Mouse (Mus musculus): Measurements from ENCODE around the gene Rrp12.
"Not testable (repeated sequence)": the region's sequence is repeated elsewhere in the genome, so short reads cannot be mapped to it uniquely, and the experiment has no call there.

Rrp12 gene

DNA sequence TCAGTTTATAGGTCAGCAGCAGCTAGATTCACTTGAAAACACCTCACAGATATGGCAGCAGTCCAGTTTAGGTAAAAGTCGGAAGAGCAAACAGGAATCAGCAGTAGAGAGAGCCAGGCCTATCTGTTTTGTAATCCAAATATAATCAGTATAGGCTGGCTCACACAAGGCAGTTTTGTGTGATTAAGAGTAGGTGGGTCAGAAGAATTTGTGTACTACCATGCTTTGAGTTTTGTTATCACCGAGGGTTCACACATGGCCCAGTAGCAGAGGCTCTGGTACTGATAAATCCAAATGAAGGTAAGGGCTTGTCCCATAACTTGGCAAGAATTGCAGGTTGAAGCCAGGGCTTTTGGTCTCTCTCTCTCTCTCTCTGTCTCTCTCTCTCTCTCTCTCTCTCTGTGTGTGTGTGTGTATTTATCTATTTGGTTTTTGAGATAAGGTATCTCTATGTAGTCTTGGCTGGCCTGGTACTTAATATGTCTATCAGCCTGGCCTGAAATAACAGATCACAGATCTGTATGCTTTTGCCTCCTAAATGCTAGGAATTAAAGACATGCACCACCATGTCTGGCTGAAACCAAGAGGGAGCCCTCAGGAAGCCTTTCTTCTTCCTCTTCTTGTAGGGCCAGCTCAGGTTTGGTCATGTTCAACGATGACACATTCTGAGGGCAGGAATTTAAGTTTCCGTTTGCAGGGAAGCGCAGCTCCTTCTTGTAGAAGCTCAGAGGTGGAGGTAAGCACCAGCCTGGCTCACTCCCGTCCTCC, 10.5 kb upstream of the Rrp12 start:
- no peak for DNase-seq

DNA sequence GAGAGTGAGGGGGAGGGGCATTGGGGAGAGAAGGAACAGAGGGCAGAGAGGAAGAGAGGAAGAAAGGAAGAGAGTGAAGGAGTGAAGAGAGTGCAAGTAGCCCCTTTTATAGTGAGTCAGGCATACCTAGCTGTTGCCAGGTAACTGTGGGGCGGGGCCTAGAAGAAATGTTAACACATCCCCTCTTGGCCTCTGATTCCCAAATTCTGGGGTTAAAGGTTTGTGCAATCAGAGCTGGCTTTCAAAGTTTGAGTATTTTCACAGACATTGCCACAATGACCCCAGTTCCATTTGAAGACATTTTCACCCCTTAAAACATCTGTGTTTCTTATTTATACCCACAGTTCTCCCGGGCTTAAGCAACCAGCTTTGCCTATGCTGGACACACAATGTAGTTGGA, 9.3 kb upstream of the Rrp12 start:
- DNase-seq = no peak

DNA sequence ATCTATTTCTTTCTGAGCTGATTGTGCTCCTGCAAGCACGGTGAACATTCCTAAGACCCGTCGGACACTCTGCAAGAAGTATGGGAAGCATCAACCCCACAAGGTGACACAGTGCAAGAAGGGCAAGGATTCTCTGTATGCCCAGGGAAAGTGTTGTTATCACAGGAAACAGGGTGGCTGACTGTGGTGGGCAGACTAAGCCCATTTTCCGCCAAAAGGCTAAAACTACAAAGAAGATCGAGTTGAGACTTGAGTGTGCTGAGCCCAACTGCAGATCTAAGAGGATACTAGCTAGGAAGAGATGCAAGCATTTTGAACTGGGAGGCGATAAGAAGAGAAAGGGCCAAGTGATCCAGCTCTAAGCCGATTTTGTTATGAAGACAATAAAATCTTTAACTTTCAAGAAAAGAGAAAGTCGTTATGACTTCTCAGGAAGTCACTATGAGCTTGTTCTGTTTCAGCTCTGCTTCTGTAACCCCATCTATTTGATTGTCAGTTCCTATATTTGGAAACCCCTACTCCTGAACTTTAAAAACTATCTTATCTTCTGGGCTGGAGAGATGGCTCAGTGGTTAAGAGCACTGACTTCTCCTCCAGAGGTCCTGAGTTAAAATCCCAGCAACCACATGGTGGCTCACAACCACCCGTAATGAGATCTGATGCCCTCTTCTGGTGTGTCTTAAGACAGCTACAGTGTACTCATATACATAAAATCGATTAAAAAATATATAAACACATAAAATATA, 7.0 kb upstream of the Rrp12 start:
- no peak for DNase-seq

DNA sequence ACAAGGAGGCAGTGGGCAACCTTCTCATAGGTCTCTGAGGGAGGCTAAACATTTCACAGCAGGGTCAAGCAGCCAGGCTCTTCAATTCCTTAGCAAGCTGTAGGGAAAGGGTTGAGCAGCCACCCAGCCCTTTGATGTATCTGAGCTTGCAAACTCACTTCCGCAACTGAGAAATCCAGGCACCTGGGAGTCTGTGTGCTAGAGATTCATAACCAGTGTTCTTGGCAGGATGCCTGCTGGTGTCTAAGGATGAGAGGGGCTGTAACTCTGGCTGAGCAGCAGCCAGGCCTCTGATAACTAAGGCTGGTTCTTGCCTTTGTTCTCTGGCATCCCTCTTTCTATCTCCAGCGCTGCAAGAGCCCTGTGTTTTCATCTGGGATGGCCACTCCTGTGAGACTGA, 5.7 kb upstream of the Rrp12 start:
- no peak for DNase-seq

DNA sequence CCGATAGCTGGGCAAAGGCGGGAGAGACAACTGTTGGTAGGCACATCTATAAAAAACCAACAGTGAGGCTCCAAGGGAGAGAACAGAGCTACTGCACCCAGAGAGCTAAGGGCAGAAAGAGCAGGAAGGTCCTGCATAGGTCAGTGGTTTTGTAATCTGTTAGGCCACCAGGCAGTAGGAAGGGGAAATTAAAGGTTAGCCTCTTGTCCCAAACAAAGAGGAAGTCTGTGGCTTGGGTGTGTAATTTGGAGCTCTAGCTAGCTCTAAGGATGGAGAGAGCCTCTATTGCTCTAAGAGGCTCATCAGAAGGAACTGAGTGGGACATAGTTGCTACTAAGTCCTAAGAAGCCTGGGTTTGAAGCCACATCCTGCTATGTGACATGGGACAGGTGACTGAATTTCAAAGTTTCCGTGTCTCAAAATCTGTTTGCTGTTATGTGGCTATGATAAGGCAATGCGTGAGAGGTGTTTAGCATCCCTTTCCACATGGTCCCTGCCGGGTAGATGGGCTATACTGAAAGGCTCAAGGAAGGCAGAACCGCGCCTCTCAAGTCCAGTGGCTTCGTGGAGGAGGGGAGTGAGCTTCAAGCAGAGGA, 4.6 kb upstream of the Rrp12 start:
- no peak for DNase-seq

DNA sequence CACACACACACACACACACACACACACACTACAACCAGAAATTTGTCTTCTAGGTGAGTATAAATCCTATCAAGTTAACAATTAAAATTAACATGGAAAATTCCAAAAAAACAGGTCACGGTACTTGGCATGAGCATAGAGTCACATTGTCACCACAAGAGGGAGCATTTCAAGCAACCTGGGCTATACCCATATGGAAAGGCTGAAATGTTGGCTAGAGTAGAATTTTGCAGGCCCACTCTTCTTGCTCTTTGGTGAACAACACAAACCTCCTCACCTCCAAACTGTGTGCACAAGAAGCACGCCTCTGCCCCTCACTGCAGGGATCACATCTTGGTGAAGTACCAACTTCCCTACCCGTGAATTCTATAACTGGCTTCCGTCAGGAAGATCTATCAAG, 2.9 kb upstream of the Rrp12 start:
- no peak for DNase-seq

DNA sequence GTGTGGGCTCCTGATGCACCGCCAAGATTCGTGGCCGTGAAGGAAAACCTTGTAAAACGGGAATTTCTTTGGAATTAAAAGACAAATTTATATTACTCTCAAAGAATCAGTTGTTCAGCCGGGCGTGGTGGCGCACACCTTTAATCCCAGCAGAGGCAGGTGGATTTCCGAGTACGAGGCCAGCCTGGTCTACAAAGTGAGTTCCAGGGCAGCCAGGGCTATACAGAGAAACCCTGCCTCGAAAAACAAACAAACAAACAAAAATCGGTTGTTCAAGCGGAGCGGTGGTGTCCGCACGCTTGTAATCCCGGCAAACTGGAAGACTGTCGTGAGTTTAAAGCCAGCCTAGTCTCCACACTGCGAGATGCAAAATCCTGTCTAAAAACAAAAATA, 342 bp upstream of the Rrp12 start:
- no peak for DNase-seq

DNA sequence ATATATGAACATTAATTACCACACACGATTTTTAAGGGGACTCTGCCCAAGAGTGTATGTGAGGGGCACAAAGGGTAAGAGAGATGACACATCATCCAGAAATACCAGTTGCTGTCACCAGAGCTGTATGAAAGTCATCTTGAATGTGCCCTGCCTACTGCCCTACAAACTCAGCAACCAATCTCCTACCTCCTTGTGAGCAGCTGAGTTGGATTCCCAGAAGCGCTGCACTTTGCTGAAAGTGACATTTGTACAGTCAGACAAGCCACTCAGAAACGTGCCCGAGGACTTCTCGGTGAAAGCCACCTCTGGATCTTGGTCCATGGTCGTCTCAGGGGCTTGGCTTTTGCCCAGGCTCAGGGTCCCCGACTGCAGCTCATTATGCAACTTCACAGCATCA, 1.0 kb downstream of the Rrp12 start:
- no peak for DNase-seq

DNA sequence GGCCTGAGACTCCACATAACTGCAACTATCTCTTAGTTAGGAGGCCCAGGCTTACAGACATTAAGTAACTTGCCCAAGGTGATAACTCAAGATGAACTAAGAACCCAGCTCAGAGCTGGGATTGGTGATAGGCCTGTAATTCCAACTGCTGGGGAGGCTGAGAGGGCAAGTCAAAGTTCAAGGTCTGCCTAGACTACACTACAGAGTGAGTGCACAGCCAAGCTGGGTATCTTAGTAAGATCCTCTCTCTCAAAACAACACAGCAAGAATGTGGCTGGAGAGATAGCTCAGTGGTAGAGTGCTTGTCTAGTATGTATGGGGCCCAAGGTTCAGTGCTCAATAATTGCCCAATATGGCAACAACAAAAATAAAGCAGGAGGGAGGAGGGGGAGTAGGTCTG, 7.8 kb downstream of the Rrp12 start:
- DNase-seq = no peak

DNA sequence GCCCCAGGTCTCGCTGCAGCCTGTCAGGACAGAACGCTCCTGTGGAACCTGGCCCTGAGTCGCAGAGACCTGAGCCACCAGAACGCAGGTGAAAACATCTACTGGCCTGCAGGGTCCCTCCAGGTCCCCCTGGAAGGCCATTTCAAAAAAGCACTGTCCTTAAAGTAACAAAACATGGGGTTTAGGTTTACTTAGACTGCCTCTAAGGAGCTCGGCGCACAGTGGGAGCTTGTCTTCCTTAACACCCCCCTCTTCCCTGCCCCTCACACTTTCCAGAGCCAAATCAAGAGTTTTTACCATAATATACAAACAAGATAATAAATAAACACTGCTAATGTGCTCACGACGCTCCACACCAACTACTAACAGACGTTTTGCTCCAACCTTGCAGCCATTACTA, 12.1 kb downstream of the Rrp12 start:
- DNase-seq = no peak

DNA sequence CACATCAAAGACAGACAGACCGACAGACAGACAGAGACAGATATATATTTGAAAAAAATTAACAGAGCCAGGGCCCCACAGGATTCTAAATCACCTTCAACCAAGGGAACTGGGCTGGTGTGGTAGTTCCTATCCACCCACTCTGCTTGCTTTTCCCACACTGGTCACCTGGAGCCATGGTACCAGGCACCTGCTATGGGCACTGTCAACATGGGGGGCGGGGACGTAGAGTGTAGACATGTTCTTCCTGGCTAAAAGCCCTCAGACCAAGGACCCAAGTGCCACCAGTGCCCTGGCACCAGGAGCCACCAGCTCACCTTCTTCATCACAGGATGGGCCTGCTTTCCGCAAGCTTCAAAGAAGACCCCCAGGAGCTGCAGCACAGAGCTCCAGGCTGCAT, 14.1 kb downstream of the Rrp12 start:
- DNase-seq = no peak

DNA sequence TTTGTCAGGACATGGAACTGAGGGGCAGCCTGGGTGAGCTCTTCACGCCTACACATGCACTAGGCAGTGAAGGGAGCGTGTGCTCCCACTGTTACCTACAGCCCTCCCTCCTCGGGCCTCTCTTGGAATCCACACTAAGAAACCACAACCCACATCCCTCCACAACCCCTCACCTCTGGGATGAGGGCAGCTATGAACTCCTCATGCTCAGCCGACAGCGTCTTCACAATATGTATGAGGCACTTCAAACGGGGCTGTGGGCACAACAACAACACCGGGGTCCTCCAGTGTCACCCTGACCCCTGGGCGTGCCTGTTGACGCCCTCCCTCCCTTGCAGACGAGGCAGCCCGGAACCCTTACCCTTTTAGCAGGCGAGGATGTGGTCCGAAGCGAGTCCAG, 21.6 kb downstream of the Rrp12 start:
- DNase-seq = no peak

DNA sequence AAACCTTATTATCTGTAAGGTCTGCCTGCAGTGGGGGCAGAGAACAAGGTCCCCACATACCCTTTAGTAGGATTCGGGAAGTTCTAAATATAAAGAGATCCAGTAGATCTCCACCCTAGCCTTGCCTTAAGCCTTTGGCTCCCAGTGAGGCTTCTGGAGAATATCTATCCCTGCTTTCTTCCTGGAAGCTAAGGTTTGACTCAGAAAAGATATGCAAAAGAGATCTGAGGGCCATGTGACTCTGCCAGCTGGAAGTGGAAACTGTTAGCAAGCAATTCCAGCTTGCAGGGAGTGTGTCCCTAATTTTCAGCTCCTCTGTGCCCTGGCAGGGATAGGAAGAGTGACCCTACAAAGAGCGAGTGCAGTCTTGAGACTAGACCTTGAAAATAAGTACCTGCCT, 23.7 kb downstream of the Rrp12 start:
- no peak for DNase-seq

DNA sequence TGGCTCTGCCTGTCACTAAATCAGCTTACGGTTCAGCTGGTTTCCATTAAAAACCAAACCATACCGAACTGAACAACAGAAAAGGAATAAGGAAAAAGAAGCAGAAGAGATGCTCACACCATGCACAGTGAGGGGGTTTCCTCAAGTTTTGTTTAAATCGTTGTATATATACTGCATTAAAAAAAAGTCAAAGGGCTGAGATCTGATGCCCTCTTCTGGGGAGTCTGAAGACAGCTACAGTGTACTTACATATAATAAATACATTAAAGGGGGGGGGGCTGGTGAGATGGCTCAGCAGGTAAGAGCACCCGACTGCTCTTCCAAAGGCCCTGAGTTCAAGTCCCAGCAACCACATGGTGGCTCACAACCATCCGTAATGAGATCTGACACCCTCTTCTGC, 26.0 kb downstream of the Rrp12 start:
- DNase-seq = not testable (repeated sequence)

DNA sequence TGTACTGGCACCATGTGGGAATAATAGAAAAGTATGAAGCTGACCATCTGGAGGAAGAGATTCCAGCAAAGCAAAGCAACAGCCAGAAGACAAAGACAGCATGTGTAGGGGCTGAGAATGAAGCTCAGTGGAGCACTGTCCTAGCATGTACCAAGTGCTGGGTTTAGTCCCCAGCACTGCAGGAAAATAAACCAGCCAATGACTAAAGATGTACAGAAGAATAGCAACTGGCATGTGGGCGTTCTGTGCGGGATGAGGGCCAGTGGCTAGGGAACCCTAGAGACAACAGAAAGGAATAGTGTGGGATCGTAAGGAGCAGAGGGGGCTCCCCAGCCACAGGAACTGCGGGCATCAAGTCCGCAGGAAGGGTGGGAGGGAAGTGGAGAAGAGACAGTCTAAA, 26.7 kb downstream of the Rrp12 start:
- DNase-seq = no peak

DNA sequence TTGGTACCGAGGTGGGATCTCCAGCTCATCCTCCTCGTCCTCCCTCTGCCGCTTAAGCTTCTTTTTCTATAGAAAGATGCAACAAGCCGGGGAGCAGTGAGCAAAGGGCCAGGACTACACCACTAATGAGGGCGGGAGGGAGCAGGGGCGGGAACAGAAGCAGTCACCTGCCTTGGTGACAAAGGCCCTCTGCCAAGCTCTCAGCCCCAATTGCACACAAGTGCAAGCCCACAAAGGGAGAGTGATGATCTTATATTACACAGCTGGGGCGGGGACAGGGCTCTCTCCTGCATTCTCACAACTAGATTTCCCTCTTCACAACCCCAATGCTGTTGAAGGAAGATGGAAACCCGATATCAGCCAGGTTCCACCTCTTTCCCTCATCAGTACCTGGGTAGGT, 29.3 kb downstream of the Rrp12 start:
- no peak for DNase-seq

DNA sequence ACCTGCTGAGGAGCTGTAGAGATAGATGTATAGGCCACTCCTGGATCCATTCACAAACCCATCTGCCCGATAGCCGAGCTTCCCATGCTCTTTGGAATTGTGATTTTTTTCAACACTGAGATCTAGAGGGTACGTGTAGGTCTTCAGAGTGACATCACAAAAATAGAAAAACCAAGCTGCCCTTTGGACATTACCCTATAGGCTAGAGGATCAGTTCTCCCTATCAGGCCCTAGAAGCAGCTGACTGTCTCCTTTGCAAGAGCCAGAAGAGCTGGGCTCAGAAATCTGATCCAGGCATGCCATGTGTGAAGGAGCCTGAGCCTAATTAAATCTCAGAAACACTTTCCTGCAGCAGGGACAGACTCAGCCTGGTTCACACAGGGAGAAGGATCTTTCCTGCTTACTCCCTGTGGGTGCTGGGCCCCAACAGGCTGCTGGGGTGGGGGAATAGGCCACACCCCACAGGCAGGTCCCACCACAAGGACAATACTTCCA, 38.1 kb downstream of the Rrp12 start:
- no peak for DNase-seq

DNA sequence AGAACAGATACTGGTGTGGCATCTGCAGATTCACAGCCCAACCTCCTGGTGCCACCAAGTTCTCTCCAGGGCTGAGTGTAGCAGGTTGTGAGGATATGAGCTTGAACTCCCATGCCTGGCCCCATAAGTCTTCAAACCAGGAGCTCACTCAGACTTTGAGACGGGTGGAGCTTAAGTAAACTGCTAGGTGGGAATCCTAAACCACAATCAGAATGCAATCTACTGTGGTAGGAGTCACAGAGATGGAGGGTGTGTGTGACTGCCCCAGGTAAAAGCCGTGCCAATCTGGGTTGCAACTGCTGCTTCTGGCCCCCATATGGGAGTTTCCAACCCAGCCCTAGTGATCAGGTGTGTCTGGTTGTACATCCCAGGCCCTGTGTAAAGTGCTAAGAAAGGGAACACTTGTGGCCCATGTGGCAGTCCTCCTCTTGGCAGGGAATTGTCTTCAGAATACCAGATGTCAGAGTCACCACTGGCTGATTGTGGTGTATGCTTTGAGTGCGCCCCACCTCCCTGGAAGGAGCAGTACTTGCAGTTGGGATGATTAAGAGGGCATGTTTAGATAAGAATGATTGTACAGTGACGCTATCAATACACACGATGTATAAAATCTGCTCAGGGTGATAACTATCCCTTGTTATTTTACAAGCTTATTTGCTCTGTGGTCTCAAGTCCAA, 38.7 kb downstream of the Rrp12 start:
- no peak for DNase-seq

DNA sequence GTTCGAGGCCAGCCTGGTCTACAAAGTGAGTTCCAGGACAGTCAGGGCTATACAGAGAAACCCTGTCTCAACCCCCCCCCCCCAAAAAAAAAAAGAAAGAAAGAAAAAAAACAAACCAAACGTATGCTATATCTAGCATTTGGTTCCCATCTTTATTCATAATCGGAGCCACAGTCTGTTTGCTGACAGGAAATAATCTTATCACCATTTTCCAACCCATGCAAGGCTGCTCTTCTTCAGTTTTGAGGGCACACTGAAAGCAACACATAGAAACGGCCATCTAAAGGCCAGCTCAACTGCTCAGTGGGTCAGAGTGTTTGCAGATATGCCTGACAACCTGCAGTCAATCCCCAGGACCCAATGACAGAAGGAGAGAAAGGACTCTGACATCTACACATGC, 43.5 kb downstream of the Rrp12 start:
- DNase-seq = no peak

DNA sequence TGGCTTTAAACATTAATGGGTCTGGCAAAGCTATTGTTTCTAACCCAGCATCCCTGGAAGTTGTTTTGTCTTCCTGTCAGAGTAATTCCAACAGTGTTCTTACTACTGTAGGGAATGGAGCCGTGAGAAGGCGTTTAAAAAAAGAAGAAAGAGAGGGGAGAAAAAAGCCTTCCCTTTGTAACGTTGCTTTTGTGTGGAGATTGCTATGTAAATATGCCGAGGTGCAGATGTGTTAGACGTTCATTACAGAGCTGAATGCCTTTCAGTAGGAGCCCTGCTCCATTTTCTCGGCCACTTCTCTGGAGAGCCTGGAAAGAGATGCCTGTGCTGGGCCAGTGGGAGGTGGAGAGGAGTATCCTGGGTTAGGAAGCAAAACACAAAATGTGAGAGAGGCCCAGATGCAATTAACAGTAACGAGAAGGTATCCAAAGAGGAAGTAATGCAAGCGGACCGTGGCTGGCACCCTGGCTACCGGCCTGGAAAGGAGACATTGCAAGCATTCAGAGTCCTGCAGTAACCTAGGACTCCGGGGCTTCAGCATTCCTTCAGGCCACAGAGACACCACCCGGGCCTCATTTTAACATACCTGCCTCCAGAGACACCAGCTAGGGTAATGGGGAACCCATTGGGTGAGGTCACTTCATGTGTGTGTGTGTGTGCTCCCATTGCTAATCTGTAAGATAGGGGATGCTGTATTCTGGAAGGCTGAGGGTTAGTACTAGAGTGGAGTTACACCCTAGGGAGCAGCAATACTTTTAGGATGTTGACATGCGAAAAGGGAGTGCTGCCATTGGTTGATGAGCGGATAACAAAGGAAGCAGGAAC, 45.0 kb downstream of the Rrp12 start:
- no peak for DNase-seq

DNA sequence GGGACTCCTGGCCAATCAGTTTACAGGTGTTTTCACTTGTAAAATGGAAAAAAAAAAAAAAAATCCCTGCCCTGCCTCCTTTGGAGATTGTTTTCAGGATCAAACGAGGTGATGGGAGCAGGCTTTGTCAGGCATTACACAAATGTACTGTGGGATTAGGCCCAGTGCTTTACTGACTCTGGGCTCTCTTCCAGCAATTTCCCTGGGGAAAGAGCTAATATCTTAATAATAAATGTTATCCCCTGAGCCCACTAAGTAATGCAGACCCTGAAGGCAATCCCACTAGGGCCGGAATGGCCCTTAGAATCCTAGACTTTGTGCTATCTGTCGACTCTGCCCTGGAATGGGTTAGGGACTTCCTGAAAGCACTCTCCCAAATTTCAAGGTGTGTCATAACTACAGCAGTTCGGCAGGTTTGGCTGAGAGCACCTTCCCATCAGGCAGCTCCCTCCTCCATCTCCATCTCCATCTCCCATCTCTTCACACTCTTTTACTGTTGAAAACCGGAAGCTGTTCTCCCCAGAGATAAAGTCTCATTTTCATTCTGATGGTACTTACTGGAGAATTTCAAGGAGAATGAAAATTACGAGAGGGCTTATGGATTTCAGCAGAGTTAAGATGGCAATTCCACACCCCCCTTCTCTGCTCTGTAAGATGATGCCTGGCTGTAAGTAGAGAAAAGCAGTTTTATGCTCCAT, 45.8 kb downstream of the Rrp12 start:
- no peak for DNase-seq
